Mouse (Mus musculus) forebrain, postnatal 0 days (tissue): ENCODE data around the gene Gm49366. TPM values are rescaled to one million over a fixed set of nuclear protein-coding genes. Genes with fewer than 3 reads are reported as not detected.
A peak's percentile ranks its signal among the peaks of the same experiment; 100 is the strongest.
"Not testable (repeated sequence)": the region's sequence is repeated elsewhere in the genome, so short reads cannot be mapped to it uniquely, and the experiment has no call there.

Experiments used
- ATAC-seq: fragments of 200-750 bp; cut with Nextera tagmentation; 2 replicates; pipeline ENCODE4 v1.8.0; 2017; ENCODE audit warnings: mild to moderate bottlenecking, moderate library complexity
- DNase-seq: peaks from one replicate; pipeline ENCODE4 v3.0.0-alpha.2; 2015
- H3K27ac ChIP-seq: fragments of 300-500 bp; sonication (generic); 2 replicates; pipeline ENCODE4 v1.5.1; 2014; ENCODE audit warnings: low read depth, mild to moderate bottlenecking, antibody characterized with exemption, low read length, moderate library complexity, mixed read lengths
- H3K27me3 ChIP-seq: fragments of 300-500 bp; sonication (generic); 2 replicates; pipeline ENCODE4 v1.6.1; 2014; ENCODE audit warnings: mild to moderate bottlenecking, low read length, mixed read lengths; ENCODE audit not compliant: insufficient read depth
- H3K36me3 ChIP-seq: fragments of 300-500 bp; sonication (generic); 2 replicates; pipeline ENCODE4 v1.6.1; 2014; ENCODE audit warnings: mild to moderate bottlenecking, moderate library complexity; ENCODE audit not compliant: insufficient read depth
- H3K4me1 ChIP-seq: fragments of 300-500 bp; sonication (generic); 2 replicates; pipeline ENCODE4 v1.6.1; 2014; ENCODE audit warnings: antibody characterized with exemption; ENCODE audit not compliant: insufficient read depth
- H3K4me2 ChIP-seq: fragments of 300-500 bp; sonication (generic); 2 replicates; pipeline ENCODE4 v1.6.1; 2014; ENCODE audit warnings: low read depth, mild to moderate bottlenecking, moderate library complexity
- H3K4me3 ChIP-seq: fragments of 300-500 bp; sonication (generic); 2 replicates; pipeline ENCODE4 v1.5.1; 2014; ENCODE audit warnings: low read depth, low read length, mixed read lengths
- H3K9ac ChIP-seq: fragments of 300-500 bp; sonication (generic); 2 replicates; pipeline ENCODE4 v1.6.1; 2014; ENCODE audit warnings: mild to moderate bottlenecking
- H3K9me3 ChIP-seq: fragments of 300-500 bp; sonication (generic); 2 replicates; pipeline ENCODE4 v1.6.1; 2016; ENCODE audit warnings: low read length
- CTCF ChIP-seq: sonication (generic); IDR thresholded peaks from 2 replicates; pipeline ENCODE4 v1.5.1; 2016; ENCODE audit warnings: antibody characterized with exemption, control low read depth, low read depth
- WGBS: fragments of 180-500 bp; shearing (Covaris S2); extraction: QIAGEN DNeasy Blood & Tissue Kit; methylation state at CpG from one replicate; pipeline ENCODE4 v1.1.7; 2014; 5-methylcytosine and 5-hydroxymethylcytosine counted together
- polyA plus RNA-seq: library from polyadenylated mRNA; unstranded; fragments of >200 nt; fragmentation: Nextera tagmentation; extraction: Ambion mirVana; gene quantifications from 2 replicates; pipeline ENCODE4 v1.2.1, GENCODE M21; 2015
- total RNA-seq: library from RNA; depleted of rRNA; stranded (reverse); fragments of >200 nt; gene quantifications from 2 replicates; pipeline ENCODE4 v1.2.3, GENCODE M21; 2014

Gene Gm49366
- total and polyA plus RNA-seq, 2 experiments from 2014 or later: not detected

DNA sequence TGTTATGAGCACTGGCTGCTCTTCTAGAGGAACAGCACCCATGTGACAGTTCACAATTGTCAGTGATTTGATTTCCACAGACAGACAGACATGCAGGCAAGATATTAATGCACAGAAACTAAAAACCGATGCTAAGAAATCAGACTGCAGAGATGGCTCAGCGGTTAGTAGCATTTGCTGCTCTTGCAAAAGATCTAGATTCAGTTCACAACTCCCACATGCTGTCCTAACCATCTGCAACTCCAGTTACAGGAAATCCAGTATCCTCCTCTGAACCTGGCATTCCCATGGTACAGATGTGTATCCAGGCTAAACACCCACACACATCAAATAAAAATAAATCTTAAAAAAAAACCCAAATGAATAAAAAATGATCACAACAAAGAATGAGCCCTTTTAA lies 33.0 kb downstream of the Gm49366 start:
- Histone ChIP-seq H3K27me3 (no peaks in the 10 kb centered on the region; the same call in none of the 2 replicates), H3K4me2 (no peak overlapping the region), H3K9me3 (no peaks in the 10 kb centered on the region), H3K4me1 (no peaks in the 10 kb centered on the region), H3K36me3 (no peaks in the 10 kb centered on the region), H3K4me3 (no peak overlapping the region), H3K9ac (no peak overlapping the region), H3K27ac (no peak overlapping the region)
- no peak for TF ChIP-seq CTCF
- ATAC-seq (no peak), DNase-seq (no peak)
- 97% methylated on average over 2 of the region's 2 CpGs for WGBS

DNA sequence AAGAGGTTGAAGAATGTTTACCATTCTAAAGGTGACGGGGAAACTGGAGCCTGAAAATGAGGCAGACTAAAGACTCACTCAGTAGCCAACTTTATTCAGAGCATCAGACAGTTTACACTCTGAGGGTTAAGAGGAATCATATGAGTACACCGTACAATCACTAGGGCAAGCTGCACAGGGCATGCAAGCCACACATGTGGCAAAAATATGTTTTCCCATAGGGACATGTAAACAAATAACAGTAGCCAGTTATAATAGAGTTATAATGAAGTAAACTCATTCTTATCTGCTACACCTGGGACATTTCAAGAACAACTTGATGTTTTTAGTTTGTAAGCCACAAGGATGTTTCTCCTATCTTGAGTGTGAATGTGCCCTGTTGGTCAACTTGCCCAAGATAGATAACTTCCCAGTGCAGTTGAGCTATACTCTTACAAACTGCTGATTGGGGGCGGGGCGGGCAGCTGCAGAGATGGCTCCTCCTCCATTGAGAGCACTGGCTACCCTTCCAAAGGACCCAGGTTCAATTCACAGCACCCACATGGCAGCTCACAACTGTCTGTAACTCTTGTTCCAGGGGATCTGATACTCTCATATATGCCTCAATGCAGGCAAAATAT lies 38.7 kb downstream of the Gm49366 start:
- ATAC-seq (no peak), DNase-seq (no peak)
- H3K27ac ChIP-seq: no peak overlapping the region
- H3K27me3 ChIP-seq: no peaks in the 10 kb centered on the region
- no peak for TF ChIP-seq CTCF
- 87% methylated on average over 4 of the region's 4 CpGs for WGBS
- H3K4me2 ChIP-seq: no peak overlapping the region
- no peaks in the 10 kb centered on the region for H3K36me3 ChIP-seq
- no peak overlapping the region for H3K4me3 ChIP-seq
- no peaks in the 10 kb centered on the region for H3K4me1 ChIP-seq
- no peaks in the 10 kb centered on the region for H3K9me3 ChIP-seq
- H3K9ac ChIP-seq: no peak overlapping the region

DNA sequence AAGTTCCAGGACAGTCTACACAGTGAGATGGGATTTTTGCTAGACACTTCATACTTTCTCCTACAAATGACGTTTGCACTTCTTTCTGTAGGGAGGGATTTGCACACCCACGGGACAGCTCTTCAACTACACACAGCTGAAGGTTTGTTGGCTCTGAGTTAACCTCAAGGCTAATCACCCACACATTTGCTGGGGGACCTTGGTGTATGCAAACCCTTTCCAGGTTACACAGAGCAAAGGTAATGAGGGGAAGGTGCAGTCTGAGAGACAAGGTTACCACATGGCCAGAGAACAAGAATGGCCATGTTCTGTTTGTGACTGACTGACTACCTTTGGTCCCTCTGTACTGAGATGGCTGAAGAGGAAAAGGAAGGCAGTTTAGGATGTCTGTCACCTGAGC lies 45.1 kb downstream of the Gm49366 start:
- 82% methylated on average over 2 of the region's 2 CpGs for WGBS
- no peak overlapping the region for H3K4me2 ChIP-seq
- no peak for TF ChIP-seq CTCF
- no peak overlapping the region for H3K9ac ChIP-seq
- H3K27me3 ChIP-seq: no peaks in the 10 kb centered on the region
- ATAC-seq (no peak), DNase-seq (no peak)
- H3K27ac ChIP-seq: no peak overlapping the region
- H3K36me3 ChIP-seq: no peaks in the 10 kb centered on the region
- H3K9me3 ChIP-seq: no peaks in the 10 kb centered on the region
- no peak overlapping the region for H3K4me3 ChIP-seq
- H3K4me1 ChIP-seq: no peaks in the 10 kb centered on the region

DNA sequence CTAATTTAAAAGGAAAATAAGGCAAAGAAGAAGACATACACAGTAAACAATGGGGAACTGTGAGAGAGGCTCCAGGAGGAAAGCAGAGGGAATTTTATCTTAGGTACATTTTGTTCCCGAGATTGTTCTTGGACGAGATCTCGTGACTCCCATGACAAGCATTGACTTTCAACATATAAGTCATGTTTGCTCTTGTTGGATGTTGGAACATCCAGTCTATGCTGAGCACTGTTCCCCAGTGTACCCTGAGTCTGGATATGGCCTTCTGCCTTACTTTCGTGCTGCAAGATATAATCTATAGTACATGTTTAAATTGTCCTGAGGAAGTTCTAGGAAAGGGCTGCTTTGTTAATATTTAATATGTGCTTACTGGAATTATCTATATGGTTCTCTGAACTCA lies 45.8 kb downstream of the Gm49366 start:
- no peaks in the 10 kb centered on the region for H3K27me3 ChIP-seq
- no peak overlapping the region for H3K4me3 ChIP-seq
- no peaks in the 10 kb centered on the region for H3K4me1 ChIP-seq
- H3K36me3 ChIP-seq: no peaks in the 10 kb centered on the region
- no peak overlapping the region for H3K9ac ChIP-seq
- no peak for ATAC-seq
- H3K27ac ChIP-seq: no peak overlapping the region
- no peak overlapping the region for H3K4me2 ChIP-seq
- WGBS: 92% methylated on average over 4 of the region's 4 CpGs
- TF ChIP-seq CTCF: no peak
- H3K9me3 ChIP-seq: no peaks in the 10 kb centered on the region
- DNase-seq: no peak

DNA sequence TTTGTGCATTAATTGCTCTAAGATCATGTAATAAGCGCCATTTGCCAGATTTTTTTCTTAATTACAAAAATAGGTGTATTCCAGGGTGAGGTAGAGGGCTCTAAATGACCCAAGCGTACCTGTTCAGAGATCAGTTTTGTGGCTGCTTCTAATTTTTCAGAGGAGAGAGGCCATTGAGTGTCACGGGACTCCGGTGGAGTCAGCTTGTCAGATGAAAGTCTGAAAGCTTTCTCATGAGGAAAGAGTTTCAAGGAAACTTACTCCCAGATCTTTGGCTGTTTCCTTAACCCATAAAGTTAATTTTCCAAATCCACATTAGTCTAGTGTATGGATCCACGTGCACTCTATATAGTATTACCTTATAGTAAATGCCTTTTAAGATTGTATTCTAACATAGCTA lies 55.9 kb downstream of the Gm49366 start:
- not testable (repeated sequence) for ATAC-seq, H3K27me3 ChIP-seq
- 93% methylated on average over 5 of the region's 5 CpGs for WGBS

DNA sequence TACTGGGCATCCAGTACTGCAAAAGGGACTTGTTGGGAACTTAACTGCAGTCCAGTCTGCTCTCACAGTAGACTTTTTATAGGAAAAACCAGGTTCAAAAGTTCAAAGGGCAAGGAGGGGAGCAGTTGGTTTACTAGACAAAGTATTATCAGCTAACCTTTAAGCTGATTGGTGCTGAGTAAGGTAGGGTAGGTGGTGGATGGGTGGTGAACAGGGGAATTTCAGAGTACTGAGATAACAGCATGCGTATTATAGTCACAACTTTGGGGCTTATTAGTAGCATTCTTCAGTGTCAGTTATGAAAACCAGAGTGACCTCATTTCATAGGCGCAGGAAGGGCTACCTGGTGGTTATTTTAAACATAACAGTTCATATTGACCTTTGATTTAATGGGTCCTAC lies 60.9 kb downstream of the Gm49366 start:
- Histone ChIP-seq H3K27ac (no peak overlapping the region), H3K9ac (no peak overlapping the region), H3K36me3 (no peaks in the 10 kb centered on the region), H3K4me1 (no peaks in the 10 kb centered on the region), H3K4me2 (no peak overlapping the region), H3K27me3 (no peaks in the 10 kb centered on the region), H3K9me3 (no peaks in the 10 kb centered on the region), H3K4me3 (no peak overlapping the region)
- no peak for DNase-seq
- ATAC-seq: no peak
- 99% methylated on average over 2 of the region's 2 CpGs for WGBS
- no peak for TF ChIP-seq CTCF

More for the DNA sequence above, 55.9 kb downstream of the Gm49366 start:
- H3K9ac ChIP-seq, H3K27ac ChIP-seq, H3K36me3 ChIP-seq, H3K4me3 ChIP-seq, DNase-seq, H3K4me2 ChIP-seq, H3K9me3 ChIP-seq, H3K4me1 ChIP-seq: not testable (repeated sequence)

DNA sequence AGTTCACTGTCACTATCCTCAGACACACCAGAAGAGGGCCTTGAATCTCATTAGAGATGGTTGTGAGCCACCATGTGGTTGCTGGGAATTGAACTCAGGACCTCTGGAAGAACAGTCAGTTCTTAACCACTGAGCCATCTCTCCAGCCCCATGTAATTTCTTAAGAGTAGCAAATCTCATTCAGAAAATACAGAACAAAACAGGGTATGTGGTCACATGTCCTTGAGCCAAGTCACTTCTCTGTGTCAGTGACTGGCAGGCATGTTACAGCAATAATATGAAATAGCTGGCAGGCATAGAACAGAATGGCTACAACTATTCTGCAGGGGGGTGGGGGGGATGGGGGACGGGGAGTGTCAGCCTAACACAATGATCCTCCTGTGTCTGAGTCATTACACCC lies 61.3 kb downstream of the Gm49366 start:
- H3K4me2 ChIP-seq: peak overlapping the region; percentile 54
- H3K9me3 ChIP-seq: no peaks in the 10 kb centered on the region
- H3K27ac ChIP-seq: no peak overlapping the region
- H3K4me3 ChIP-seq: peak overlapping the region; percentile 41; the same call in 1 of the 2 replicates
- no peak overlapping the region for H3K9ac ChIP-seq
- 46% methylated on average over 1 of the region's 1 CpGs for WGBS
- H3K27me3 ChIP-seq: no peaks in the 10 kb centered on the region
- no peaks in the 10 kb centered on the region for H3K4me1 ChIP-seq
- TF ChIP-seq CTCF: no peak
- DNase-seq (no peak), ATAC-seq (no peak)
- H3K36me3 ChIP-seq: no peaks in the 10 kb centered on the region
